9 mouse cellular contexts compared by ENCODE assay signal in genomic region chr5:133156115-133156857, GRCm38 (mm10).
DNase-seq lines count a peak whose midpoint lies in the region; ATAC-seq lines count a peak whose summit lies in the region.
"Had no signal": no experiment of that assay in that cellular context is flagged by ENCODE, and none has a peak within 500 bp of the region (broad histone marks: within the 10 kb centered on the region; RNA-seq: fewer than 3 reads in every experiment).

No protein-coding gene starts in this region.

- no peak overlapping the region for H3K4me2 ChIP-seq in hindbrain, embryonic 13.5 days
- no peak overlapping the region for H3K4me2 ChIP-seq in forebrain, embryonic 14.5 days (ENCODE audit: low read length)

- H3K27me3 ChIP-seq in hindbrain, embryonic 10.5 days (ENCODE audit: insufficient read depth, poor library complexity, severe bottlenecking), result no peaks in the 10 kb centered on the region
- H3K27me3 ChIP-seq in hindbrain, embryonic 13.5 days, result no peaks in the 10 kb centered on the region
- H3K27me3 ChIP-seq in forebrain, embryonic 14.5 days (replicated peaks; ENCODE audit: control insufficient read depth, insufficient read depth, low read length), result no peaks in the 10 kb centered on the region
- H3K27me3 ChIP-seq: CH12.LX had no signal

- no peaks in the 10 kb centered on the region for H3K36me3 ChIP-seq in hindbrain, embryonic 10.5 days
- no peaks in the 10 kb centered on the region for H3K36me3 ChIP-seq in hindbrain, embryonic 13.5 days
- H3K36me3 ChIP-seq in forebrain, embryonic 14.5 days (ENCODE audit: control insufficient read depth, insufficient read depth, low read length), result no peaks in the 10 kb centered on the region

- H3K4me3 ChIP-seq in hindbrain, embryonic 10.5 days, result no peak overlapping the region
- H3K4me3 ChIP-seq in hindbrain, embryonic 13.5 days, result no peak overlapping the region
- no peak overlapping the region for H3K4me3 ChIP-seq in forebrain, embryonic 14.5 days (ENCODE audit: low read depth, low read length)

- no peak overlapping the region for H3K9ac ChIP-seq in hindbrain, embryonic 13.5 days
- no peak overlapping the region for H3K9ac ChIP-seq in forebrain, embryonic 14.5 days (ENCODE audit: low read length)

- no peaks in the 10 kb centered on the region for H3K9me3 ChIP-seq in hindbrain, embryonic 10.5 days
- 0 out of 2 replicates have a peak, but pooled peaks cover 3% of the 10 kb centered on the region for H3K9me3 ChIP-seq in hindbrain, embryonic 13.5 days
- H3K9me3 ChIP-seq in forebrain, embryonic 14.5 days (replicated peaks; ENCODE audit: control insufficient read depth, low read length), result no peaks in the 10 kb centered on the region; the same call in 1 of the 2 replicates

- WGBS in hindbrain, embryonic 10.5 days, result 49% methylated on average over 5 of the region's 5 CpGs
- 37% methylated on average over 5 of the region's 5 CpGs for WGBS in hindbrain, embryonic 13.5 days
- 3% methylated on average over 5 of the region's 5 CpGs for WGBS in forebrain, embryonic 14.5 days

- no peak for DNase-seq in hindbrain, embryonic 10.5 days (ENCODE audit: low spot score)
- peak; percentile 93 for DNase-seq in forebrain, embryonic 14.5 days (ENCODE audit: low spot score)
- peak; percentile 51 to 71 for DNase-seq in layer of hippocampus, adult 8-10 months (ENCODE audit: low spot score in 2 of 2)
- peak; percentile 75 for DNase-seq in right cerebral cortex, adult 18-20 months
- DNase-seq in natural killer cell, adult 2 months (ENCODE audit: low spot score in 2 of 2), result no peak
- no peak for DNase-seq in ovary, postnatal 14 days (ENCODE audit: low spot score)
- no peak for DNase-seq in adrenal gland, adult (ENCODE audit: inconsistent age in 2 of 2, low spot score in 1 of 2)

- H3K4me1 ChIP-seq in hindbrain, embryonic 10.5 days (replicated peaks), result peaks cover 10% of the 10 kb centered on the region
- peaks cover 8% of the 10 kb centered on the region for H3K4me1 ChIP-seq in hindbrain, embryonic 13.5 days (replicated peaks)
- peaks cover 6% of the 10 kb centered on the region for H3K4me1 ChIP-seq in forebrain, embryonic 14.5 days (ENCODE audit: control insufficient read depth, insufficient read depth, low read length)

- ATAC-seq in hindbrain, embryonic 13.5 days (ENCODE audit: low FRiP score), result no peak
- ATAC-seq in forebrain, embryonic 14.5 days, result peak; percentile 94

- peak overlapping the region; percentile 18; the same call in 1 of the 2 replicates for H3K27ac ChIP-seq in hindbrain, embryonic 10.5 days
- H3K27ac ChIP-seq in hindbrain, embryonic 13.5 days, result no peak overlapping the region
- peak overlapping the region; percentile 59; the same call in 1 of the 2 replicates for H3K27ac ChIP-seq in forebrain, embryonic 14.5 days (ENCODE audit: low read depth, low read length)

Comparison
In these comparisons a context has a peak if more than half of its experiments do, and no peak if none do; other contexts are left out.
1. DNase-seq: peak in forebrain, embryonic 14.5 days (single experiment), layer of hippocampus, adult 8-10 months (2 of 2) and right cerebral cortex, adult 18-20 months (single experiment); none in hindbrain, embryonic 10.5 days (single experiment), natural killer cell, adult 2 months (0 of 2), ovary, postnatal 14 days (single experiment) and adrenal gland, adult (0 of 2).